Mouse (Mus musculus) fibroblast of lung, adult 2 months (primary cell): ENCODE measurements around the gene Nfe2l1.
"Not testable (repeated sequence)": the region's sequence is repeated elsewhere in the genome, so short reads cannot be mapped to it uniquely, and the experiment has no call there.

ENCODE experiments used
- DNase-seq: peaks from one replicate; pipeline ENCODE4 v3.0.0-alpha.2; 2011; ENCODE audit warnings: low read depth

Nfe2l1 gene

GRCm38 (mm10) chr11:96829813-96830538 is at the start of gene Nfe2l1:
Gene Nfe2l1, minus strand, starts transcription at chr11:96829968.
- DNase-seq: peak; percentile 97

- DNase-seq: no peak
Observed at GRCm38 (mm10) chr11:96879359-96879758, 49.6 kb upstream of the Nfe2l1 start.

GRCm38 (mm10) chr11:96878715-96879114 is 48.9 kb upstream of the Nfe2l1 start:
- DNase-seq: no peak

GRCm38 (mm10) chr11:96877071-96877470 is 47.3 kb upstream of the Nfe2l1 start:
- no peak for DNase-seq

GRCm38 (mm10) chr11:96876300-96877040 is 46.7 kb upstream of the Nfe2l1 start:
- no peak for DNase-seq

GRCm38 (mm10) chr11:96875745-96876144 is 46.0 kb upstream of the Nfe2l1 start:
- DNase-seq: no peak

GRCm38 (mm10) chr11:96875270-96875669 is 45.5 kb upstream of the Nfe2l1 start:
- DNase-seq: no peak

- no peak for DNase-seq
Observed at GRCm38 (mm10) chr11:96873601-96874140, 43.9 kb upstream of the Nfe2l1 start.

GRCm38 (mm10) chr11:96872441-96873379 is 42.9 kb upstream of the Nfe2l1 start:
- no peak for DNase-seq

- no peak for DNase-seq
Observed at GRCm38 (mm10) chr11:96867149-96867548, 37.4 kb upstream of the Nfe2l1 start.

GRCm38 (mm10) chr11:96863206-96863995 is 33.6 kb upstream of the Nfe2l1 start:
- no peak for DNase-seq

GRCm38 (mm10) chr11:96862534-96862933 is 32.8 kb upstream of the Nfe2l1 start:
- DNase-seq: no peak

GRCm38 (mm10) chr11:96861878-96862289 is 32.1 kb upstream of the Nfe2l1 start:
- DNase-seq: peak; percentile 88

GRCm38 (mm10) chr11:96861446-96861845 is 31.7 kb upstream of the Nfe2l1 start:
- DNase-seq: peak; percentile 83

- DNase-seq: peak; percentile 65
Observed at GRCm38 (mm10) chr11:96860564-96860963, 30.8 kb upstream of the Nfe2l1 start.

- DNase-seq: no peak
Observed at GRCm38 (mm10) chr11:96859635-96860034, 29.9 kb upstream of the Nfe2l1 start.

GRCm38 (mm10) chr11:96857446-96857845 is 27.7 kb upstream of the Nfe2l1 start:
- no peak for DNase-seq

GRCm38 (mm10) chr11:96849681-96850467 is 20.1 kb upstream of the Nfe2l1 start, which contains the start of gene Copz2:
Gene Copz2, plus strand, starts transcription at chr11:96849870.
- DNase-seq: no peak

- not testable (repeated sequence) for DNase-seq
Observed at GRCm38 (mm10) chr11:96849145-96849544, 19.4 kb upstream of the Nfe2l1 start.

GRCm38 (mm10) chr11:96848694-96849093 is 18.9 kb upstream of the Nfe2l1 start:
- no peak for DNase-seq
